Mouse (Mus musculus) hindbrain, embryonic 15.5 days (tissue): Measurements from ENCODE around the gene Sort1. TPM values are rescaled to one million over a fixed set of nuclear protein-coding genes. Genes with fewer than 3 reads are reported as not detected.

Source experiments
- ATAC-seq: fragments of 200-750 bp; cut with Nextera tagmentation; 2 replicates; pipeline ENCODE4 v1.8.0; 2017; ENCODE audit warnings: low read depth, moderate number of reproducible peaks, moderate TSS enrichment; ENCODE audit not compliant: low FRiP score
- H3K27ac ChIP-seq: fragments of 300-500 bp; sonication (generic); replicated peaks from 2 replicates; pipeline ENCODE4 v1.5.1; 2015; ENCODE audit warnings: mild to moderate bottlenecking, inconsistent platforms
- H3K27me3 ChIP-seq: fragments of 300-500 bp; sonication (generic); 2 replicates; pipeline ENCODE4 v1.6.1; 2015; ENCODE audit warnings: control low read depth, inconsistent platforms
- H3K36me3 ChIP-seq: fragments of 300-500 bp; sonication (generic); 2 replicates; pipeline ENCODE4 v1.6.1; 2015; ENCODE audit warnings: control low read depth, inconsistent platforms
- H3K4me1 ChIP-seq: fragments of 300-500 bp; sonication (generic); replicated peaks from 2 replicates; pipeline ENCODE4 v1.6.1; 2015; ENCODE audit warnings: control low read depth, inconsistent platforms
- H3K4me2 ChIP-seq: fragments of 300-500 bp; sonication (generic); 2 replicates; pipeline ENCODE4 v1.6.1; 2015; ENCODE audit warnings: moderate library complexity, mild to moderate bottlenecking, inconsistent platforms
- H3K4me3 ChIP-seq: fragments of 300-500 bp; sonication (generic); 2 replicates; pipeline ENCODE4 v1.5.1; 2015; ENCODE audit warnings: mild to moderate bottlenecking, inconsistent platforms
- H3K9ac ChIP-seq: fragments of 300-500 bp; sonication (generic); 2 replicates; pipeline ENCODE4 v1.6.1; 2015; ENCODE audit warnings: inconsistent platforms
- H3K9me3 ChIP-seq: fragments of 300-500 bp; sonication (generic); 2 replicates; pipeline ENCODE4 v1.6.1; 2016; ENCODE audit warnings: control low read depth, inconsistent platforms
- WGBS: fragments of 180-500 bp; shearing (Covaris S2); methylation state at CpG from one replicate; pipeline ENCODE4 v1.1.7; 2015; 5-methylcytosine and 5-hydroxymethylcytosine counted together
- polyA plus RNA-seq: library from polyadenylated mRNA; unstranded; fragments of >200 nt; fragmentation: Nextera tagmentation; extraction: Ambion mirVana; gene quantifications from 2 replicates; pipeline ENCODE4 v1.2.1, GENCODE M21; 2015

Sort1 gene
- polyA plus RNA-seq, 1 experiment from 2014 or later, result 20.8 TPM

GRCm38 (mm10) chr3:108348376-108348775, 64.5 kb downstream of the Sort1 start:
- no peaks in the 10 kb centered on the region for H3K9me3 ChIP-seq
- H3K27me3 ChIP-seq, result no peaks in the 10 kb centered on the region
- 88% methylated on average over 9 of the region's 9 CpGs for WGBS

GRCm38 (mm10) chr3:108355245-108355644, 71.4 kb downstream of the Sort1 start:
- no peak for ATAC-seq
- Histone ChIP-seq H3K9ac (no peak overlapping the region), H3K4me1 (no peaks in the 10 kb centered on the region), H3K4me2 (no peak overlapping the region), H3K36me3 (peaks cover 68% of the 10 kb centered on the region), H3K9me3 (no peaks in the 10 kb centered on the region), H3K27me3 (no peaks in the 10 kb centered on the region), H3K27ac (no peak overlapping the region), H3K4me3 (no peak overlapping the region)
- WGBS, result 94% methylated on average over 3 of the region's 3 CpGs

More at GRCm38 (mm10) chr3:108348376-108348775, 64.5 kb downstream of the Sort1 start:
- Histone ChIP-seq H3K9ac (no peak overlapping the region), H3K27ac (no peak overlapping the region), H3K4me1 (no peaks in the 10 kb centered on the region), H3K36me3 (peaks cover 80% of the 10 kb centered on the region), H3K4me3 (no peak overlapping the region), H3K4me2 (no peak overlapping the region)
- no peak for ATAC-seq

GRCm38 (mm10) chr3:108357051-108357450, 73.2 kb downstream of the Sort1 start:
- no peak for ATAC-seq
- no peak overlapping the region for H3K4me3 ChIP-seq
- peaks cover 4% of the 10 kb centered on the region; the same call in 1 of the 2 replicates for H3K4me1 ChIP-seq
- H3K4me2 ChIP-seq, result no peak overlapping the region
- H3K9ac ChIP-seq, result no peak overlapping the region
- no peaks in the 10 kb centered on the region for H3K9me3 ChIP-seq
- H3K27me3 ChIP-seq, result no peaks in the 10 kb centered on the region
- no peak overlapping the region for H3K27ac ChIP-seq
- 95% methylated on average over 10 of the region's 10 CpGs for WGBS
- H3K36me3 ChIP-seq, result peaks cover 53% of the 10 kb centered on the region

GRCm38 (mm10) chr3:108358445-108358844, 74.6 kb downstream of the Sort1 start:
- Histone ChIP-seq H3K4me2 (no peak overlapping the region), H3K27me3 (no peaks in the 10 kb centered on the region), H3K9ac (no peak overlapping the region), H3K36me3 (peaks cover 43% of the 10 kb centered on the region), H3K4me3 (no peak overlapping the region), H3K4me1 (peaks cover 4% of the 10 kb centered on the region; the same call in 1 of the 2 replicates), H3K27ac (no peak overlapping the region), H3K9me3 (no peaks in the 10 kb centered on the region)
- 70% methylated on average over 6 of the region's 6 CpGs for WGBS
- no peak for ATAC-seq

GRCm38 (mm10) chr3:108360894-108361293, 77.0 kb downstream of the Sort1 start:
- H3K27ac ChIP-seq, result no peak overlapping the region

GRCm38 (mm10) chr3:108363626-108364025, 79.7 kb downstream of the Sort1 start:
- no peak overlapping the region for H3K4me2 ChIP-seq
- H3K27ac ChIP-seq, result no peak overlapping the region
- WGBS, result 77% methylated on average over 3 of the region's 3 CpGs
- no peaks in the 10 kb centered on the region for H3K27me3 ChIP-seq
- peaks cover 4% of the 10 kb centered on the region; the same call in 1 of the 2 replicates for H3K4me1 ChIP-seq
- H3K36me3 ChIP-seq, result no peaks in the 10 kb centered on the region
- H3K4me3 ChIP-seq, result no peak overlapping the region
- no peak overlapping the region for H3K9ac ChIP-seq
- H3K9me3 ChIP-seq, result no peaks in the 10 kb centered on the region
- no peak for ATAC-seq

More at GRCm38 (mm10) chr3:108360894-108361293, 77.0 kb downstream of the Sort1 start:
- Histone ChIP-seq H3K9ac (no peak overlapping the region), H3K4me1 (peaks cover 4% of the 10 kb centered on the region; the same call in 1 of the 2 replicates), H3K36me3 (peaks cover 21% of the 10 kb centered on the region), H3K4me2 (no peak overlapping the region), H3K4me3 (no peak overlapping the region), H3K27me3 (no peaks in the 10 kb centered on the region), H3K9me3 (no peaks in the 10 kb centered on the region)
- 7% methylated on average over 7 of the region's 7 CpGs for WGBS
- no peak for ATAC-seq

- no peaks in the 10 kb centered on the region for H3K36me3 ChIP-seq
- H3K27ac ChIP-seq, result no peak within 1 kb of the TSS
- H3K9me3 ChIP-seq, result no peaks in the 10 kb centered on the region
- H3K4me2 ChIP-seq, result no peak within 1 kb of the TSS
- no peak within 1 kb of the TSS for H3K9ac ChIP-seq
- H3K27me3 ChIP-seq, result no peaks in the 10 kb centered on the region
- ATAC-seq, result no peak
- 81% methylated on average over 9 of the region's 9 CpGs for WGBS
- H3K4me3 ChIP-seq, result no peak within 1 kb of the TSS
- peaks cover 4% of the 10 kb centered on the region; the same call in 1 of the 2 replicates for H3K4me1 ChIP-seq
Measured at GRCm38 (mm10) chr3:108364270-108364995, 80.6 kb downstream of the Sort1 start, which contains the start of gene Mybphl. Gene Mybphl (plus strand): TSS chr3:108364911.

GRCm38 (mm10) chr3:108367173-108367572, 83.3 kb downstream of the Sort1 start:
- H3K27ac ChIP-seq, result 0 out of 2 replicates have a peak overlapping the region, but pooled peaks have one; percentile 35
- no peaks in the 10 kb centered on the region for H3K9me3 ChIP-seq
- H3K27me3 ChIP-seq, result no peaks in the 10 kb centered on the region
- no peaks in the 10 kb centered on the region for H3K36me3 ChIP-seq
- WGBS, result 47% methylated on average over 9 of the region's 9 CpGs
- no peak overlapping the region for H3K9ac ChIP-seq
- peak overlapping the region; percentile 40 for H3K4me2 ChIP-seq
- no peaks in the 10 kb centered on the region for H3K4me1 ChIP-seq
- 0 out of 2 replicates have a peak, but pooled peaks have one; percentile 59 for ATAC-seq
- 0 out of 2 replicates have a peak overlapping the region, but pooled peaks have one; percentile 19 for H3K4me3 ChIP-seq

- Histone ChIP-seq H3K4me2 (no peak overlapping the region), H3K27ac (no peak overlapping the region), H3K4me1 (no peaks in the 10 kb centered on the region), H3K27me3 (no peaks in the 10 kb centered on the region), H3K4me3 (no peak overlapping the region), H3K36me3 (no peaks in the 10 kb centered on the region), H3K9ac (no peak overlapping the region), H3K9me3 (no peaks in the 10 kb centered on the region)
- WGBS, result 80% methylated on average over 3 of the region's 3 CpGs
- no peak for ATAC-seq
Measured at GRCm38 (mm10) chr3:108367828-108368227, 83.9 kb downstream of the Sort1 start.

GRCm38 (mm10) chr3:108368721-108369120, 84.8 kb downstream of the Sort1 start:
- Histone ChIP-seq H3K4me3 (no peak overlapping the region), H3K27me3 (no peaks in the 10 kb centered on the region), H3K4me1 (no peaks in the 10 kb centered on the region), H3K9ac (no peak overlapping the region), H3K9me3 (no peaks in the 10 kb centered on the region), H3K4me2 (no peak overlapping the region), H3K36me3 (no peaks in the 10 kb centered on the region), H3K27ac (no peak overlapping the region)
- 83% methylated on average over 5 of the region's 5 CpGs for WGBS
- no peak for ATAC-seq

- no peaks in the 10 kb centered on the region for H3K36me3 ChIP-seq
- no peak overlapping the region for H3K9ac ChIP-seq
- WGBS, result 67% methylated on average over 3 of the region's 3 CpGs
- no peak overlapping the region for H3K27ac ChIP-seq
- H3K27me3 ChIP-seq, result no peaks in the 10 kb centered on the region
- no peaks in the 10 kb centered on the region for H3K4me1 ChIP-seq
- no peak for ATAC-seq
- no peak overlapping the region for H3K4me3 ChIP-seq
- H3K9me3 ChIP-seq, result no peaks in the 10 kb centered on the region
- H3K4me2 ChIP-seq, result no peak overlapping the region
Measured at GRCm38 (mm10) chr3:108372274-108372673, 88.4 kb downstream of the Sort1 start.

- Histone ChIP-seq H3K27me3 (no peaks in the 10 kb centered on the region), H3K27ac (no peak overlapping the region), H3K9me3 (no peaks in the 10 kb centered on the region), H3K9ac (no peak overlapping the region), H3K4me1 (no peaks in the 10 kb centered on the region), H3K4me3 (no peak overlapping the region), H3K4me2 (no peak overlapping the region), H3K36me3 (no peaks in the 10 kb centered on the region)
- ATAC-seq, result no peak
- WGBS, result 84% methylated on average over 3 of the region's 3 CpGs
Measured at GRCm38 (mm10) chr3:108372691-108373090, 88.8 kb downstream of the Sort1 start.
